Mouse (Mus musculus) lung, embryonic 16.5 days (tissue): ENCODE results near the gene Mast4. TPM values are rescaled to one million over a fixed set of nuclear protein-coding genes. Genes with fewer than 3 reads are reported as not detected.

ENCODE experiments used
- ATAC-seq: fragments of 200-750 bp; cut with Nextera tagmentation; 2 replicates; pipeline ENCODE4 v1.8.0; 2017; ENCODE audit warnings: low read depth, mild to moderate bottlenecking, moderate library complexity
- H3K27ac ChIP-seq: fragments of 300-500 bp; sonication (generic); 2 replicates; pipeline ENCODE4 v1.5.1; 2014; ENCODE audit warnings: mild to moderate bottlenecking, control low read depth, low read length
- H3K27me3 ChIP-seq: fragments of 300-500 bp; sonication (generic); 2 replicates; pipeline ENCODE4 v1.6.1; 2014; ENCODE audit warnings: low read depth, low read length, mixed read lengths; ENCODE audit not compliant: control insufficient read depth, insufficient read depth
- H3K36me3 ChIP-seq: fragments of 300-500 bp; sonication (generic); 2 replicates; pipeline ENCODE4 v1.6.1; 2014; ENCODE audit warnings: low read length; ENCODE audit not compliant: control insufficient read depth, insufficient read depth
- H3K4me1 ChIP-seq: fragments of 300-500 bp; sonication (generic); replicated peaks from 2 replicates; pipeline ENCODE4 v1.6.1; 2014; ENCODE audit warnings: low read length, mixed read lengths; ENCODE audit not compliant: control insufficient read depth, insufficient read depth
- H3K4me2 ChIP-seq: fragments of 300-500 bp; sonication (generic); 2 replicates; pipeline ENCODE4 v1.6.1; 2014; ENCODE audit warnings: low read depth, low read length, control low read depth
- H3K4me3 ChIP-seq: fragments of 300-500 bp; sonication (generic); 2 replicates; pipeline ENCODE4 v1.5.1; 2014; ENCODE audit warnings: mild to moderate bottlenecking, low read length, control low read depth
- H3K9ac ChIP-seq: fragments of 300-500 bp; sonication (generic); 2 replicates; pipeline ENCODE4 v1.6.1; 2014; ENCODE audit warnings: low read length, control low read depth
- H3K9me3 ChIP-seq: fragments of 300-500 bp; sonication (generic); 2 replicates; pipeline ENCODE4 v1.6.1; 2016; ENCODE audit warnings: low read length; ENCODE audit not compliant: control insufficient read depth
- WGBS: fragments of 180-500 bp; shearing (Covaris S2); extraction: QIAGEN DNeasy Blood & Tissue Kit; methylation state at CpG from one replicate; pipeline ENCODE4 v1.1.7; 2014; 5-methylcytosine and 5-hydroxymethylcytosine counted together
- polyA plus RNA-seq: library from polyadenylated mRNA; unstranded; fragments of >200 nt; fragmentation: Nextera tagmentation; extraction: Ambion mirVana; gene quantifications from 2 replicates; pipeline ENCODE4 v1.2.1, GENCODE M21; 2015

Gene Mast4
- polyA plus RNA-seq, 1 experiment from 2014 or later = 30.2 TPM

- H3K4me2 ChIP-seq = no peak overlapping the region
Observed at GRCm38 (mm10) chr13:103151171-103151570, 183.1 kb downstream of the Mast4 start.

GRCm38 (mm10) chr13:103150671-103151070, 183.6 kb downstream of the Mast4 start:
- ATAC-seq = no peak

More at GRCm38 (mm10) chr13:103151171-103151570, 183.1 kb downstream of the Mast4 start:
- H3K36me3 ChIP-seq = no peaks in the 10 kb centered on the region
- H3K9ac ChIP-seq = no peak overlapping the region
- H3K4me3 ChIP-seq = no peak overlapping the region
- H3K4me1 ChIP-seq = no peaks in the 10 kb centered on the region
- WGBS = 26% methylated on average over 11 of the region's 11 CpGs
- H3K27ac ChIP-seq = no peak overlapping the region
- no peaks in the 10 kb centered on the region for H3K27me3 ChIP-seq
- ATAC-seq = no peak
- H3K9me3 ChIP-seq = no peaks in the 10 kb centered on the region

GRCm38 (mm10) chr13:103149415-103149814, 184.9 kb downstream of the Mast4 start:
- ATAC-seq = no peak
- Histone ChIP-seq H3K9ac (no peak overlapping the region), H3K4me2 (no peak overlapping the region), H3K27ac (no peak overlapping the region), H3K4me1 (no peaks in the 10 kb centered on the region), H3K27me3 (no peaks in the 10 kb centered on the region), H3K36me3 (no peaks in the 10 kb centered on the region), H3K9me3 (no peaks in the 10 kb centered on the region), H3K4me3 (no peak overlapping the region)
- WGBS = 63% methylated on average over 7 of the region's 7 CpGs

More at GRCm38 (mm10) chr13:103150671-103151070, 183.6 kb downstream of the Mast4 start:
- no peaks in the 10 kb centered on the region for H3K27me3 ChIP-seq
- no peaks in the 10 kb centered on the region for H3K36me3 ChIP-seq
- no peaks in the 10 kb centered on the region for H3K4me1 ChIP-seq
- H3K9ac ChIP-seq = no peak overlapping the region
- 83% methylated on average over 4 of the region's 4 CpGs for WGBS
- H3K27ac ChIP-seq = no peak overlapping the region
- H3K4me2 ChIP-seq = no peak overlapping the region
- H3K4me3 ChIP-seq = no peak overlapping the region
- no peaks in the 10 kb centered on the region for H3K9me3 ChIP-seq

GRCm38 (mm10) chr13:103144343-103144742, 190.0 kb downstream of the Mast4 start:
- H3K4me1 ChIP-seq = no peaks in the 10 kb centered on the region
- H3K9ac ChIP-seq = no peak overlapping the region
- H3K27ac ChIP-seq = no peak overlapping the region
- H3K9me3 ChIP-seq = no peaks in the 10 kb centered on the region
- WGBS = 57% methylated on average over 5 of the region's 5 CpGs
- ATAC-seq = no peak
- no peaks in the 10 kb centered on the region for H3K36me3 ChIP-seq
- H3K4me2 ChIP-seq = no peak overlapping the region
- no peaks in the 10 kb centered on the region for H3K27me3 ChIP-seq
- H3K4me3 ChIP-seq = no peak overlapping the region

GRCm38 (mm10) chr13:103141304-103141703, 193.0 kb downstream of the Mast4 start:
- H3K4me2 ChIP-seq = no peak overlapping the region
- WGBS = 78% methylated on average over 5 of the region's 5 CpGs
- H3K27ac ChIP-seq = no peak overlapping the region

GRCm38 (mm10) chr13:103140051-103140450, 194.2 kb downstream of the Mast4 start:
- Histone ChIP-seq H3K4me3 (no peak overlapping the region), H3K9ac (no peak overlapping the region), H3K4me1 (no peaks in the 10 kb centered on the region; the same call in 1 of the 2 replicates), H3K4me2 (no peak overlapping the region), H3K36me3 (no peaks in the 10 kb centered on the region), H3K27me3 (no peaks in the 10 kb centered on the region), H3K9me3 (no peaks in the 10 kb centered on the region), H3K27ac (no peak overlapping the region)
- ATAC-seq = no peak
- 89% methylated on average over 13 of the region's 13 CpGs for WGBS

More at GRCm38 (mm10) chr13:103141304-103141703, 193.0 kb downstream of the Mast4 start:
- Histone ChIP-seq H3K9me3 (no peaks in the 10 kb centered on the region), H3K27me3 (no peaks in the 10 kb centered on the region), H3K36me3 (no peaks in the 10 kb centered on the region), H3K4me1 (no peaks in the 10 kb centered on the region), H3K4me3 (no peak overlapping the region), H3K9ac (no peak overlapping the region)
- no peak for ATAC-seq

- Histone ChIP-seq H3K4me2 (no peak overlapping the region), H3K9ac (no peak overlapping the region), H3K4me1 (no peaks in the 10 kb centered on the region; the same call in 1 of the 2 replicates), H3K36me3 (no peaks in the 10 kb centered on the region), H3K9me3 (no peaks in the 10 kb centered on the region), H3K27ac (no peak overlapping the region), H3K4me3 (no peak overlapping the region), H3K27me3 (no peaks in the 10 kb centered on the region)
- no peak for ATAC-seq
Observed at GRCm38 (mm10) chr13:103138298-103138697, 196.0 kb downstream of the Mast4 start.

- Histone ChIP-seq H3K9ac (no peak overlapping the region), H3K4me1 (no peaks in the 10 kb centered on the region; the same call in 1 of the 2 replicates), H3K4me3 (no peak overlapping the region), H3K36me3 (no peaks in the 10 kb centered on the region), H3K9me3 (no peaks in the 10 kb centered on the region), H3K4me2 (no peak overlapping the region), H3K27me3 (no peaks in the 10 kb centered on the region), H3K27ac (no peak overlapping the region)
- ATAC-seq = no peak
- WGBS = 61% methylated on average over 17 of the region's 17 CpGs
Observed at GRCm38 (mm10) chr13:103135224-103135883, 198.9 kb downstream of the Mast4 start.

GRCm38 (mm10) chr13:103131781-103132180, 202.5 kb downstream of the Mast4 start:
- 88% methylated on average over 2 of the region's 2 CpGs for WGBS
- ATAC-seq = no peak
- no peaks in the 10 kb centered on the region for H3K9me3 ChIP-seq

More at GRCm38 (mm10) chr13:103131781-103132180, 202.5 kb downstream of the Mast4 start:
- H3K27me3 ChIP-seq = no peaks in the 10 kb centered on the region
- H3K4me3 ChIP-seq = no peak overlapping the region
- H3K4me1 ChIP-seq = no peaks in the 10 kb centered on the region; the same call in 1 of the 2 replicates
- H3K9ac ChIP-seq = no peak overlapping the region
- no peak overlapping the region for H3K4me2 ChIP-seq
- no peak overlapping the region for H3K27ac ChIP-seq
- H3K36me3 ChIP-seq = no peaks in the 10 kb centered on the region
